Mouse (Mus musculus) brown adipose tissue, adult 24 weeks (tissue): ENCODE data around the gene Prr12. TPM values are rescaled to one million over a fixed set of nuclear protein-coding genes. Genes with fewer than 3 reads are reported as not detected.

Source experiments
- H3K27ac ChIP-seq: fragments of 200-500 bp; replicated peaks from 2 replicates; pipeline ENCODE4 v1.5.1; 2012; ENCODE audit warnings: low read depth, mild to moderate bottlenecking, low read length
- H3K4me1 ChIP-seq: fragments of 200-500 bp; 2 replicates; pipeline ENCODE4 v1.6.1; 2012; ENCODE audit warnings: low read length, mixed read lengths; ENCODE audit not compliant: control insufficient read depth, insufficient read depth, insufficient read length
- H3K4me3 ChIP-seq: fragments of 200-500 bp; 2 replicates; pipeline ENCODE4 v1.5.1; 2012; ENCODE audit warnings: low read depth, mild to moderate bottlenecking, low read length, moderate library complexity; ENCODE audit not compliant: insufficient read depth
- polyA plus RNA-seq: library from polyadenylated mRNA; stranded (reverse); fragments of >200 nt; gene quantifications from 2 replicates; pipeline ENCODE4 v1.2.4, GENCODE M21; 2012; ENCODE audit not compliant: missing spikeins, insufficient read depth, insufficient read length

Gene Prr12
- polyA plus RNA-seq, 1 experiment: 5.4 TPM

GRCm38 (mm10) chr7:45086084-45086483 lies 33.4 kb upstream of the Prr12 start:
- Histone ChIP-seq H3K4me1 (peaks cover 10% of the 10 kb centered on the region), H3K4me3 (no peak overlapping the region), H3K27ac (no peak overlapping the region)

- H3K4me1 ChIP-seq: peaks cover 10% of the 10 kb centered on the region
- H3K4me3 ChIP-seq: peak overlapping the region; percentile 22; the same call in 1 of the 2 replicates
- H3K27ac ChIP-seq: peak overlapping the region; percentile 95
Observed at GRCm38 (mm10) chr7:45083300-45083890, 30.7 kb upstream of the Prr12 start.

GRCm38 (mm10) chr7:45082401-45083299 lies 30.0 kb upstream of the Prr12 start:
- peak overlapping the region; percentile 22 for H3K4me3 ChIP-seq
- peaks cover 10% of the 10 kb centered on the region for H3K4me1 ChIP-seq
- H3K27ac ChIP-seq: peak overlapping the region; percentile 95

GRCm38 (mm10) chr7:45081016-45081415 lies 28.3 kb upstream of the Prr12 start:
- H3K4me1 ChIP-seq: peaks cover 10% of the 10 kb centered on the region
- no peak overlapping the region for H3K4me3 ChIP-seq
- peak overlapping the region; percentile 31 for H3K27ac ChIP-seq

GRCm38 (mm10) chr7:45079856-45080255 lies 27.2 kb upstream of the Prr12 start:
- H3K4me3 ChIP-seq: no peak overlapping the region

GRCm38 (mm10) chr7:45078513-45078912 lies 25.8 kb upstream of the Prr12 start:
- peaks cover 12% of the 10 kb centered on the region for H3K4me1 ChIP-seq
- no peak overlapping the region for H3K27ac ChIP-seq
- H3K4me3 ChIP-seq: no peak overlapping the region

More at GRCm38 (mm10) chr7:45079856-45080255, 27.2 kb upstream of the Prr12 start:
- Histone ChIP-seq H3K27ac (no peak overlapping the region), H3K4me1 (peaks cover 12% of the 10 kb centered on the region)

GRCm38 (mm10) chr7:45077829-45078228 lies 25.1 kb upstream of the Prr12 start:
- Histone ChIP-seq H3K4me1 (peaks cover 5% of the 10 kb centered on the region), H3K27ac (no peak overlapping the region), H3K4me3 (no peak overlapping the region)

- H3K4me3 ChIP-seq: no peak overlapping the region
- H3K4me1 ChIP-seq: peaks cover 2% of the 10 kb centered on the region; the same call in 1 of the 2 replicates
- no peak overlapping the region for H3K27ac ChIP-seq
Observed at GRCm38 (mm10) chr7:45077322-45077721, 24.6 kb upstream of the Prr12 start.

GRCm38 (mm10) chr7:45076501-45076900 lies 23.8 kb upstream of the Prr12 start:
- Histone ChIP-seq H3K27ac (no peak overlapping the region), H3K4me3 (no peak overlapping the region), H3K4me1 (peaks cover 2% of the 10 kb centered on the region; the same call in 1 of the 2 replicates)

GRCm38 (mm10) chr7:45075405-45075804 lies 22.7 kb upstream of the Prr12 start:
- Histone ChIP-seq H3K4me3 (no peak overlapping the region), H3K4me1 (peaks cover 2% of the 10 kb centered on the region; the same call in 1 of the 2 replicates), H3K27ac (no peak overlapping the region)

GRCm38 (mm10) chr7:45073949-45074348 lies 21.3 kb upstream of the Prr12 start:
- no peak overlapping the region for H3K27ac ChIP-seq

GRCm38 (mm10) chr7:45073171-45073707 lies 20.6 kb upstream of the Prr12 start:
- H3K4me1 ChIP-seq: peaks cover 2% of the 10 kb centered on the region; the same call in 1 of the 2 replicates
- no peak overlapping the region for H3K27ac ChIP-seq

More at GRCm38 (mm10) chr7:45073949-45074348, 21.3 kb upstream of the Prr12 start:
- Histone ChIP-seq H3K4me1 (peaks cover 2% of the 10 kb centered on the region; the same call in 1 of the 2 replicates), H3K4me3 (no peak overlapping the region)

GRCm38 (mm10) chr7:45072230-45072629 lies 19.5 kb upstream of the Prr12 start:
- Histone ChIP-seq H3K4me1 (peaks cover 2% of the 10 kb centered on the region; the same call in 1 of the 2 replicates), H3K27ac (no peak overlapping the region), H3K4me3 (no peak overlapping the region)

More at GRCm38 (mm10) chr7:45073171-45073707, 20.6 kb upstream of the Prr12 start:
- H3K4me3 ChIP-seq: no peak overlapping the region

- Histone ChIP-seq H3K4me1 (no peaks in the 10 kb centered on the region), H3K4me3 (no peak overlapping the region), H3K27ac (no peak overlapping the region)
Observed at GRCm38 (mm10) chr7:45069671-45070070, 17.0 kb upstream of the Prr12 start.

- no peaks in the 10 kb centered on the region for H3K4me1 ChIP-seq
- no peak overlapping the region for H3K27ac ChIP-seq
- no peak overlapping the region for H3K4me3 ChIP-seq
Observed at GRCm38 (mm10) chr7:45068000-45068318, 15.3 kb upstream of the Prr12 start.
